10 mouse cellular contexts compared by ENCODE assay signal in genomic region chr2:174848981-174849681, GRCm38 (mm10).
DNase-seq lines count a peak whose midpoint lies in the region; ATAC-seq and TF ChIP-seq lines count a peak whose summit lies in the region.
"Had no signal": no experiment of that assay in that cellular context is flagged by ENCODE, and none has a peak within 500 bp of the region (broad histone marks: within the 10 kb centered on the region; RNA-seq: fewer than 3 reads in every experiment).

No protein-coding gene starts in this region.

- 0 out of 2 replicates have a peak, but pooled peaks have one; percentile 25 for ATAC-seq in kidney, embryonic 14.5 days (ENCODE audit: low FRiP score, low TSS enrichment)
- ATAC-seq in kidney, embryonic 16.5 days (ENCODE audit: low FRiP score, low TSS enrichment), result no peak
- peak; percentile 39; the same call in 1 of the 2 replicates for ATAC-seq in neural tube, embryonic 14.5 days (ENCODE audit: low read depth)

- no peak overlapping the region for H3K4me3 ChIP-seq in kidney, embryonic 14.5 days (ENCODE audit: low read length)
- no peak overlapping the region for H3K4me3 ChIP-seq in kidney, embryonic 16.5 days (ENCODE audit: low read length)
- no peak overlapping the region for H3K4me3 ChIP-seq in forebrain, embryonic 10.5 days
- H3K4me3 ChIP-seq in limb, embryonic 10.5 days, result 0 out of 2 replicates have a peak overlapping the region, but pooled peaks have one; percentile 4
- no peak overlapping the region for H3K4me3 ChIP-seq in neural tube, embryonic 14.5 days (ENCODE audit: low read depth, low read length)
- H3K4me3 ChIP-seq in thymus, adult 2 months (ENCODE audit: control insufficient read depth, insufficient read depth, low read length), result no peak overlapping the region

- TF ChIP-seq POLR2A in thymus, adult 2 months (IDR thresholded peaks at IDR 0.05; ENCODE audit: control insufficient read depth, extremely low read depth, insufficient read depth, low read length, poor library complexity), result no peak

- TF ChIP-seq CTCF in thymus, adult 2 months (IDR thresholded peaks at IDR 0.05; ENCODE audit: borderline replicate concordance, control insufficient read depth, extremely low read depth, insufficient read depth, low read length, poor library complexity), result no peak

- H3K9me3 ChIP-seq in kidney, embryonic 14.5 days (ENCODE audit: control insufficient read depth, low read length), result no peaks in the 10 kb centered on the region
- H3K9me3 ChIP-seq in kidney, embryonic 16.5 days (ENCODE audit: low read length), result no peaks in the 10 kb centered on the region
- H3K9me3 ChIP-seq in forebrain, embryonic 10.5 days, result no peaks in the 10 kb centered on the region
- no peaks in the 10 kb centered on the region for H3K9me3 ChIP-seq in limb, embryonic 10.5 days (replicated peaks)
- H3K9me3 ChIP-seq in neural tube, embryonic 14.5 days (ENCODE audit: control insufficient read depth, low read length), result no peaks in the 10 kb centered on the region

- H3K4me1 ChIP-seq in kidney, embryonic 14.5 days (ENCODE audit: control insufficient read depth, insufficient read depth, low read length), result peaks cover 18% of the 10 kb centered on the region; the same call in 1 of the 2 replicates
- H3K4me1 ChIP-seq in kidney, embryonic 16.5 days (ENCODE audit: insufficient read depth, low read length), result peaks cover 25% of the 10 kb centered on the region
- peaks cover 38% of the 10 kb centered on the region for H3K4me1 ChIP-seq in forebrain, embryonic 10.5 days
- peaks cover 51% of the 10 kb centered on the region for H3K4me1 ChIP-seq in limb, embryonic 10.5 days
- peaks cover 9% of the 10 kb centered on the region for H3K4me1 ChIP-seq in neural tube, embryonic 14.5 days (ENCODE audit: control insufficient read depth, insufficient read depth, low read length)
- H3K4me1 ChIP-seq in thymus, adult 2 months (replicated peaks; ENCODE audit: control insufficient read depth, insufficient read depth, low read length), result no peaks in the 10 kb centered on the region

- no peak overlapping the region for H3K4me2 ChIP-seq in kidney, embryonic 14.5 days (replicated peaks; ENCODE audit: low read depth, low read length)
- no peak overlapping the region for H3K4me2 ChIP-seq in kidney, embryonic 16.5 days (replicated peaks; ENCODE audit: low read depth, low read length)
- H3K4me2 ChIP-seq in neural tube, embryonic 14.5 days (ENCODE audit: low read depth, low read length), result no peak overlapping the region

- H3K27ac ChIP-seq in kidney, embryonic 14.5 days (ENCODE audit: low read depth, low read length), result no peak overlapping the region
- H3K27ac ChIP-seq in kidney, embryonic 16.5 days (ENCODE audit: low read length), result no peak overlapping the region
- H3K27ac ChIP-seq in forebrain, embryonic 10.5 days, result peak overlapping the region; percentile 78
- H3K27ac ChIP-seq in limb, embryonic 10.5 days, result peak overlapping the region; percentile 90
- H3K27ac ChIP-seq in neural tube, embryonic 14.5 days (ENCODE audit: low read depth, low read length), result peak overlapping the region; percentile 66
- H3K27ac ChIP-seq in thymus, adult 2 months (ENCODE audit: control insufficient read depth, insufficient read depth, low read length), result no peak overlapping the region
- H3K27ac ChIP-seq: macrophage had no signal

- DNase-seq in forebrain, embryonic 10.5 days (ENCODE audit: extremely low spot score, low spot score), result peak; percentile 36
- DNase-seq in limb, embryonic 10.5 days (ENCODE audit: low spot score), result peak; percentile 68
- DNase-seq in thymus, adult 2 months, result no peak
- no peak for DNase-seq in adrenal gland, adult 2 months
- no peak for DNase-seq in kidney, adult 11 months
- DNase-seq: kidney, adult 2 months had no signal

- 52% methylated on average over 16 of the region's 16 CpGs for WGBS in kidney, embryonic 14.5 days
- 51% methylated on average over 16 of the region's 16 CpGs for WGBS in kidney, embryonic 16.5 days
- WGBS in forebrain, embryonic 10.5 days, result 60% methylated on average over 16 of the region's 16 CpGs
- 59% methylated on average over 16 of the region's 16 CpGs for WGBS in limb, embryonic 10.5 days
- 51% methylated on average over 16 of the region's 16 CpGs for WGBS in neural tube, embryonic 14.5 days
- WGBS in thymus, adult 2 months, result 83% methylated on average over 16 of the region's 16 CpGs

- H3K9ac ChIP-seq in kidney, embryonic 14.5 days (ENCODE audit: low read depth, low read length), result no peak overlapping the region
- H3K9ac ChIP-seq in kidney, embryonic 16.5 days (replicated peaks; ENCODE audit: low read length), result no peak overlapping the region
- no peak overlapping the region for H3K9ac ChIP-seq in neural tube, embryonic 14.5 days (replicated peaks; ENCODE audit: low read depth, low read length)

- no peaks in the 10 kb centered on the region for H3K27me3 ChIP-seq in kidney, embryonic 14.5 days (ENCODE audit: control insufficient read depth, insufficient read depth, low read length)
- H3K27me3 ChIP-seq in kidney, embryonic 16.5 days (ENCODE audit: insufficient read depth, low read length), result no peaks in the 10 kb centered on the region
- peaks cover 6% of the 10 kb centered on the region; the same call in 1 of the 2 replicates for H3K27me3 ChIP-seq in forebrain, embryonic 10.5 days (ENCODE audit: poor library complexity, severe bottlenecking)
- no peaks in the 10 kb centered on the region for H3K27me3 ChIP-seq in limb, embryonic 10.5 days (ENCODE audit: low read depth, poor library complexity, severe bottlenecking)
- no peaks in the 10 kb centered on the region for H3K27me3 ChIP-seq in neural tube, embryonic 14.5 days (ENCODE audit: control insufficient read depth, insufficient read depth, low read length)
- H3K27me3 ChIP-seq in thymus, adult 2 months (ENCODE audit: control insufficient read depth, insufficient read depth, low read length), result no peaks in the 10 kb centered on the region

- H3K36me3 ChIP-seq in kidney, embryonic 14.5 days (ENCODE audit: control insufficient read depth, insufficient read depth, low read length), result no peaks in the 10 kb centered on the region
- no peaks in the 10 kb centered on the region for H3K36me3 ChIP-seq in kidney, embryonic 16.5 days (ENCODE audit: insufficient read depth, low read length)
- no peaks in the 10 kb centered on the region for H3K36me3 ChIP-seq in forebrain, embryonic 10.5 days (replicated peaks)
- H3K36me3 ChIP-seq in limb, embryonic 10.5 days, result no peaks in the 10 kb centered on the region
- H3K36me3 ChIP-seq in neural tube, embryonic 14.5 days (ENCODE audit: control insufficient read depth, insufficient read depth, low read length), result no peaks in the 10 kb centered on the region
- no peaks in the 10 kb centered on the region for H3K36me3 ChIP-seq in thymus, adult 2 months (ENCODE audit: control insufficient read depth, insufficient read depth, low read length)

Comparison
In these comparisons a context has a peak if more than half of its experiments do, and no peak if none do; other contexts are left out.
1. H3K27ac ChIP-seq: peak in forebrain, embryonic 10.5 days (single experiment), limb, embryonic 10.5 days (single experiment) and neural tube, embryonic 14.5 days (single experiment); none in kidney, embryonic 14.5 days (single experiment), kidney, embryonic 16.5 days (single experiment) and thymus, adult 2 months (single experiment).
2. DNase-seq: peak in forebrain, embryonic 10.5 days (single experiment) and limb, embryonic 10.5 days (single experiment); none in thymus, adult 2 months (single experiment), adrenal gland, adult 2 months (single experiment) and kidney, adult 11 months (single experiment).